Mouse (Mus musculus) C2C12 (cell line): ENCODE results near the gene Kmt5a. TPM values are rescaled to one million over a fixed set of nuclear protein-coding genes. Genes with fewer than 3 reads are reported as not detected.
A peak's percentile ranks its signal among the peaks of the same experiment; 100 is the strongest.

Experiments
- H3K27me3 ChIP-seq: one replicate; pipeline ENCODE4 v1.6.1; 2011; ENCODE audit not compliant: control insufficient read depth, insufficient read depth, insufficient read length
- H3K36me3 ChIP-seq: one replicate; pipeline ENCODE4 v1.6.1; 2011; ENCODE audit not compliant: control insufficient read depth, insufficient read depth
- H3K4me3 ChIP-seq: one replicate; pipeline ENCODE4 v1.5.1; 2011; ENCODE audit warnings: mild to moderate bottlenecking, control low read depth; ENCODE audit not compliant: poor library complexity, insufficient read depth, severe bottlenecking
- H3K79me2 ChIP-seq: one replicate; pipeline ENCODE4 v1.6.1; 2011; ENCODE audit not compliant: control insufficient read depth, insufficient read depth
- H3K79me3 ChIP-seq: one replicate; pipeline ENCODE4 v1.6.1; 2011; ENCODE audit warnings: low read depth, control low read depth
- H3ac ChIP-seq: one replicate; pipeline ENCODE3; 2011; ENCODE audit warnings: low read depth; ENCODE audit not compliant: control insufficient read depth, insufficient read length
- CEBPB ChIP-seq: IDR thresholded peaks from one replicate; pipeline ENCODE4 v1.6.1; 2011; ENCODE audit warnings: low read depth, mild to moderate bottlenecking, control low read depth, moderate library complexity
- CTCF ChIP-seq: IDR thresholded peaks from one replicate; pipeline ENCODE4 v1.5.1; 2011; ENCODE audit not compliant: control insufficient read depth, insufficient read depth, insufficient read length
- FOSL1 ChIP-seq: IDR thresholded peaks from one replicate; pipeline ENCODE4 v1.8.0; 2011; ENCODE audit warnings: mild to moderate bottlenecking, low read length; ENCODE audit not compliant: poor library complexity, insufficient read depth, severe bottlenecking
- MAX ChIP-seq: IDR thresholded peaks from one replicate; pipeline ENCODE4 v1.6.1; 2011; ENCODE audit warnings: mild to moderate bottlenecking, control low read depth
- MYOD1 ChIP-seq: IDR thresholded peaks from one replicate; pipeline ENCODE4 v1.6.1; 2011; ENCODE audit warnings: low read depth; ENCODE audit not compliant: control insufficient read depth, insufficient read length
- MYOG ChIP-seq: IDR thresholded peaks from one replicate; pipeline ENCODE4 v1.6.1; 2011; ENCODE audit not compliant: control insufficient read depth, insufficient read length; ENCODE audit errors: extremely low read depth
- USF1 ChIP-seq: IDR thresholded peaks from one replicate; pipeline ENCODE4 v1.6.1; 2011; ENCODE audit warnings: low read depth, mild to moderate bottlenecking, control low read depth, moderate library complexity
- polyA plus RNA-seq: library from polyadenylated mRNA; unstranded; fragments of >200 nt; fragmentation: generic; extraction: Trizol; gene quantifications from one replicate; pipeline ENCODE4 v1.2.1, GENCODE M21; 2012; ENCODE audit warnings: missing spikeins

Gene Kmt5a
- polyA plus RNA-seq, 1 experiment, result 91.5 TPM

GRCm38 (mm10) chr5:124482436-124482965 is 42.8 kb downstream of the Kmt5a start:
- Histone ChIP-seq H3ac (peak overlapping the region; percentile 56), H3K79me2 (peaks cover 28% of the 10 kb centered on the region), H3K27me3 (no peaks in the 10 kb centered on the region), H3K4me3 (peak overlapping the region; percentile 84), H3K36me3 (no peaks in the 10 kb centered on the region), H3K79me3 (peaks cover 7% of the 10 kb centered on the region)
- no peak for TF ChIP-seq CTCF
- TF ChIP-seq MYOD1, result no peak
- TF ChIP-seq CEBPB, result no peak
- TF ChIP-seq MAX, result no peak
- TF ChIP-seq USF1, result no peak
- no peak for TF ChIP-seq FOSL1
- TF ChIP-seq MYOG, result no peak

- Histone ChIP-seq H3K4me3 (peak within 1 kb of the TSS; percentile 84), H3K36me3 (no peaks in the 10 kb centered on the region), H3ac (peak within 1 kb of the TSS; percentile 68), H3K79me2 (peaks cover 22% of the 10 kb centered on the region), H3K27me3 (no peaks in the 10 kb centered on the region), H3K79me3 (peaks cover 3% of the 10 kb centered on the region)
- no peak for TF ChIP-seq CTCF
- TF ChIP-seq MAX, result peak; percentile 95
- no peak for TF ChIP-seq FOSL1
- no peak for TF ChIP-seq CEBPB
Measured at GRCm38 (mm10) chr5:124482966-124483654, 43.4 kb downstream of the Kmt5a start, which contains the start of gene Snrnp35. Snrnp35 (plus strand) TSS chr5:124483134.

- TF ChIP-seq MYOG (no peak), USF1 (peak; percentile 62), CEBPB (no peak)
- Histone ChIP-seq H3ac (peak overlapping the region; percentile 68), H3K79me3 (peaks cover 2% of the 10 kb centered on the region), H3K27me3 (no peaks in the 10 kb centered on the region), H3K4me3 (peak overlapping the region; percentile 84), H3K79me2 (peaks cover 22% of the 10 kb centered on the region), H3K36me3 (no peaks in the 10 kb centered on the region)
Measured at GRCm38 (mm10) chr5:124483655-124484396, 44.1 kb downstream of the Kmt5a start.

GRCm38 (mm10) chr5:124485654-124486053 is 45.9 kb downstream of the Kmt5a start:
- no peaks in the 10 kb centered on the region for H3K36me3 ChIP-seq
- peaks cover 22% of the 10 kb centered on the region for H3K79me2 ChIP-seq
- no peaks in the 10 kb centered on the region for H3K27me3 ChIP-seq
- no peak overlapping the region for H3ac ChIP-seq
- peaks cover 2% of the 10 kb centered on the region for H3K79me3 ChIP-seq
- H3K4me3 ChIP-seq, result no peak overlapping the region
- no peak for TF ChIP-seq CEBPB
- TF ChIP-seq FOSL1, result no peak
- TF ChIP-seq USF1, result no peak
- TF ChIP-seq CTCF, result no peak
- no peak for TF ChIP-seq MYOG
- no peak for TF ChIP-seq MYOD1
- no peak for TF ChIP-seq MAX

- peaks cover 18% of the 10 kb centered on the region for H3K79me2 ChIP-seq
Measured at GRCm38 (mm10) chr5:124488885-124489284, 49.2 kb downstream of the Kmt5a start.

More at GRCm38 (mm10) chr5:124488885-124489284, 49.2 kb downstream of the Kmt5a start:
- Histone ChIP-seq H3K27me3 (no peaks in the 10 kb centered on the region), H3K36me3 (no peaks in the 10 kb centered on the region), H3ac (no peak overlapping the region), H3K79me3 (no peaks in the 10 kb centered on the region), H3K4me3 (no peak overlapping the region)
- peak; percentile 45 for TF ChIP-seq MAX
- TF ChIP-seq MYOD1, result peak; percentile 62
- no peak for TF ChIP-seq MYOG
- no peak for TF ChIP-seq CTCF
- no peak for TF ChIP-seq FOSL1
- TF ChIP-seq USF1, result no peak
- no peak for TF ChIP-seq CEBPB
